Mouse (Mus musculus): ENCODE measurements around the gene Pdzd7.

The Pdzd7 gene

DNA sequence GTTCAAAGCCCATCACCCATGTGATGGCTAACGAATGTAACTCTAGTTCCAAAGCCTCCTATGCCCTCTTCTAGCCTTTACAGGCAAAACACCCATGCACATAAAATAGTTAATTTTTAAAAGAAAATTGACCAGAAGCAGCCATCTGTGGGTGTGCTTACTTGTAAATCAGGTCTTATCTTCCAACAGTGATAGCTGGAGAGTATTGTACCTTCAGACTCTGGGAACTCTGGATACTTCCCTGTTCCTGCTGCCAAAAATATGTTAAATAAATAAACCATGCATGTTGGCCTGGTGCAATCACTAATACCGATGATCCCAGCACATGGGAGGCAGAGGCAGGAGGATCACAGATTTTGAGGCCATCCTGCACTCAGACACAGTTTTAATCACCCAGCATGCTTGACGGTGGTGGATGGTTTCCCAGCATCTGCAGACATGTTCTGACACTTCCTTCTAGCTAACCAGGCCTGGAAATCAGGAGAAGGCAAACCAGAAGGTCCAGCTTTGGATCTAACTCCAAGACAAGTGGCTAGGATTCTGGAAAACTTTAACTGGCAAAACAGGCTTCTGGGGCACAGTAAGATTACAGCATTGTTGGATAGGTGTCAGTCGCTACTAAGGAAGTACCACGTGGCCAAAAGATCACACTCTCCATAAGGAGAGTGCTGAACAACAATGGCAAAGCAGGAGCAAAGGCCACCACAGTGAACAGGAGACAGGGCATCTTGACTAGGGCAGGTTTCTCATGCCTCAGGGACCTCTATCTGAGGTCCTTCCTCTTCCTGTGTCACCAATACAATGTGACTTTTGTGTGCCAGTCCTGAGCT lies 60.1 kb downstream of the Pdzd7 start:
- DNase-seq (ENCODE audit: low read depth, low spot score): no peak

DNA sequence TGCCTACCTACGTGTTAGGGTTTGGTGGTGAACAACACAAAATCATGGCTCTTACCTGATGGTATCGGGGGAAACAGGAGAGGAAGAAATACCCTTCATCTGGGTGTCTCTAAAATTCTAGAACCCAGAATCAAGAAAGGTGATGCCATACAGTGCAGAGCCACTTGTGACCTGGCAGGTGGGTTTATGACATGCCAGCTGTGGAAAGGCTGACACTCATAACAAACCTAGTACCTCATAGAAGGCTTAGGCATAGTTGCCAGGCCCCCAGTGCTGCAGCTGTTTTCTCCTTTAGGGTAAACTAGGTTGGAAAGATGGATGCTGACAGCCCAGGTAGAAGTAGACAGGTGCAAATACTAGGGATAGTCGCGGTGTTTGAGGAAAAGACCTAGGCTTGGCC lies 61.1 kb downstream of the Pdzd7 start:
- no peak for DNase-seq (ENCODE audit: low read depth, low spot score)

GRCm38 (mm10) chr19:44983366-44983765 lies 62.2 kb downstream of the Pdzd7 start:
- no peak for DNase-seq (ENCODE audit: low read depth, low spot score)

- DNase-seq (ENCODE audit: low read depth, low spot score): no peak
Measured at GRCm38 (mm10) chr19:44982477-44983115, 62.9 kb downstream of the Pdzd7 start.

DNA sequence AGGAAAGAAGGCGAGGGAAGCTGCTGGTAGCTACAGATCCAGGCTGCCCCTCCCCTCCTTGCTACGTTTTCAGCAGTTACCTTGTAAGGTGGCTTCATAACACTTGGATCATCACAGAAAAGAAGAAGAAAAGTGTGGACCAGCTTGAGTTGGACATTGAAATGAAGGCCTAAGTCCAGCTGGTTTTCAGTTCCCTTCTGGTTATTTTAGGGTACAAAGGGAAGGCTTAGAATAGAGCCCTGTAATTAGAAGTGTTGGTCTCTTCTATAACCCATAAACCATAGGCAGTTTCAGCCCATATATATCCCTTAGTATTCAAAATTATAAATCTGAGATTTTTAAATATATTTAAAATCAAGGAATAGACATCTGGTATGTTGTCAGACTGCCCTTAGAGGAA lies 64.7 kb downstream of the Pdzd7 start:
- no peak for DNase-seq (ENCODE audit: low read depth, low spot score)

- no peak for DNase-seq (ENCODE audit: low read depth, low spot score)
Measured at GRCm38 (mm10) chr19:44977148-44977547, 68.4 kb downstream of the Pdzd7 start.

Measured in embryo, embryonic 11.5 days (tissue).